Mouse (Mus musculus) olfactory bulb, adult 2 months (tissue): ENCODE data around the gene Nrros.

Experiments
- CTCF ChIP-seq: fragments of 200-500 bp; IDR thresholded peaks from 2 replicates; pipeline ENCODE4 v1.5.1; 2012; ENCODE audit warnings: low read depth, mild to moderate bottlenecking, low read length, moderate library complexity; ENCODE audit not compliant: insufficient read depth
- POLR2A ChIP-seq: fragments of 200-500 bp; IDR thresholded peaks from 2 replicates; pipeline ENCODE4 v1.6.1; 2012; ENCODE audit warnings: mild to moderate bottlenecking, low read depth, low read length, moderate library complexity; ENCODE audit not compliant: insufficient read depth

DNA sequence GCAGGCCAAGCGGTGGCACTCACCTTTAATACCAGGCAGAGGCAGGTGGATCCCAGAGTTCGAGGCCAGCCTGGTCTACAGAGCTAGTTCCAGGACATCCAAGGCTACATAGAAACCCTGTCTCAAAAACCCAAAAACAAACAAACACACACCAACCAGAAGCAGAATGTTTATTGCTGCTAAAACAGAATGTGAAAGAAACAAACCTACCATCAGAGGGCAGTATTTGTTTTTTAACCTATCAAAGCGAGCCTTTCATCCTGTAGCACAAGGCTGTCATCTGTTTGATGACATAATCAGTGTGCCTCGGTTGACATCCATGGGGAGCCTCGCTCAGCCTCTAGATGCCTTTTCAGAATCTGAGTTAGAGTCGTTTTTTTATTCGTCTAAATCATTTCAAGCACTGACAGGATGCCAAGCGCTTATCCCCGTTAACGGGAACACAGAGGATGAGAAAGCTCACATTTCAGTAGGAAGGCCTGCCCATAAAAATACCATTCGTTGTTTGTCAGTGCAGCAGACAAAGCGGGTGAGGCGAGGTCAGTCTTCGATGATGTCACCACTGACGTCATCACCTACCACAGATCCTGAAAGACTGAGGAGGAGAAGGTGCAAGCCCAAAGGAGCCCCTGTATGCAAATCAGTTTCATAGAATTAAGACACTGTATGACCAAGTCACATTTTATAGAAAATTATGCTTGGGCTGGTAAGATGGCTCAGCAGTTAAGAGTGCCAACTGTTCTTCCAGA is 54.3 kb downstream of the Nrros start:
- TF ChIP-seq CTCF (no peak), POLR2A (no peak)
